ENCODE assay signal across 8 mouse cellular contexts in the genomic region with DNA sequence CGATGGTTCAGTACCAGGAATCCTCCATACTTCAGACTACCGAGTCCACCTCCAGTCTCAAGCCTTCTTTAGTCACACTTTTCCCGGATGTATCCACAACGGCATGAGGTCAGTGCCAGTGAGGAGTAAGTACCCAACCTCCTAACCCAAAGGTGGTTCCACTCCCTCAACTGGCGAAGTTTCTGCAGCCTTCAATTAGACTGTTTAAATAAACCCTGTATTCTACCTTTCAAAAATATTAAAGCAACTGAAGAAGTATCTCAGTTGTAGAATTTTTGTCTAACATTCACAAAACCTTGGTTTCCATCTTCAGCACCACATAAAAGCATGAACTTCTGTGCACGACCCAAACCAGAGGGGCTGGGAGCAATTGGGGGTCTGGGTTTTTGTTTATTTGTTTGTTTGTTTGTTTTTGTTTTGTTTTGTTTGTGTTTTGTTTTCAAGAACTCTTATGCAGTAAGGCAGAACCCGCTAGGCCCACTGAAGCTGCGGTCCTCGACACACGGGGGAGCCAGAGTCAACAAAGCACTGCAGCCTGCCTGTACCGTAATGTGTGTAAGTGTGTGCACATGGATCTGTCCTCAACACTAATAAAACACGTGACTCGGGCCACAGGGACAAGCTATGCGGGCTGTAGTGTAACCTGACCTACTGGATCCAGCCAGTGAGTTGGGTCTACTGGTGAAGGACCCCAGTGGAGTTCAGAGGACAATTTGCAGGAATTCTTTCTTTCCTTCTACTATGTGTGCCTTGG. TPM values are rescaled to one million over a fixed set of nuclear protein-coding genes. Genes with fewer than 3 reads are reported as not detected.
DNase-seq lines count a peak whose midpoint lies in the region; ATAC-seq and TF ChIP-seq lines count a peak whose summit lies in the region.

No protein-coding gene starts in this region.

- H3K9ac ChIP-seq in CH12.LX (ENCODE audit: insufficient read depth, low read depth), result no peak overlapping the region
- no peak overlapping the region for H3K9ac ChIP-seq in forebrain, embryonic 11.5 days (ENCODE audit: low read length)
- H3K9ac ChIP-seq in heart, embryonic 16.5 days (ENCODE audit: low read length), result no peak overlapping the region
- H3K9ac ChIP-seq in liver, embryonic 14.5 days (replicated peaks), result no peak overlapping the region
- no peak overlapping the region for H3K9ac ChIP-seq in neural tube, embryonic 11.5 days (ENCODE audit: low read length)
- no peak overlapping the region for H3K9ac ChIP-seq in stomach, embryonic 16.5 days (ENCODE audit: low read length)

- H3K9me3 ChIP-seq in CH12.LX (replicated peaks; ENCODE audit: low read length), result no peaks in the 10 kb centered on the region
- no peaks in the 10 kb centered on the region for H3K9me3 ChIP-seq in forebrain, embryonic 11.5 days (ENCODE audit: control insufficient read depth, low read length)
- H3K9me3 ChIP-seq in heart, embryonic 16.5 days (replicated peaks; ENCODE audit: control insufficient read depth, low read length), result no peaks in the 10 kb centered on the region
- H3K9me3 ChIP-seq in liver, embryonic 14.5 days (ENCODE audit: control insufficient read depth, low read length), result no peaks in the 10 kb centered on the region
- H3K9me3 ChIP-seq in neural tube, embryonic 11.5 days (ENCODE audit: control insufficient read depth, low read length), result no peaks in the 10 kb centered on the region
- no peaks in the 10 kb centered on the region for H3K9me3 ChIP-seq in stomach, embryonic 16.5 days (replicated peaks; ENCODE audit: control insufficient read depth, low read length)

- no peak overlapping the region for H3K4me3 ChIP-seq in CH12.LX (replicated peaks in 1 of 3; ENCODE audit: low read depth in 2 of 3, low read length in 2 of 3, poor library complexity in 1 of 3)
- no peak overlapping the region for H3K4me3 ChIP-seq in forebrain, embryonic 11.5 days (ENCODE audit: low read depth, low read length)
- H3K4me3 ChIP-seq in heart, embryonic 16.5 days (ENCODE audit: low read length), result no peak overlapping the region
- no peak overlapping the region for H3K4me3 ChIP-seq in liver, embryonic 14.5 days (ENCODE audit: insufficient read depth in 1 of 2, low read depth in 2 of 2, low read length in 2 of 2)
- no peak overlapping the region for H3K4me3 ChIP-seq in neural tube, embryonic 11.5 days (ENCODE audit: low read depth, low read length)
- no peak overlapping the region for H3K4me3 ChIP-seq in stomach, embryonic 16.5 days (replicated peaks; ENCODE audit: low read length)

- ATAC-seq in forebrain, embryonic 11.5 days (replicated peaks; ENCODE audit: low FRiP score), result peak; percentile 74
- peak; percentile 67 for ATAC-seq in heart, embryonic 16.5 days (replicated peaks; ENCODE audit: extremely low read depth, insufficient read depth, low FRiP score)
- ATAC-seq in liver, embryonic 14.5 days (ENCODE audit: insufficient read depth), result peak; percentile 64
- no peak for ATAC-seq in neural tube, embryonic 11.5 days (ENCODE audit: insufficient read depth, low FRiP score, low TSS enrichment)
- peak; percentile 79 for ATAC-seq in stomach, embryonic 16.5 days (ENCODE audit: insufficient read depth, low FRiP score)

- no peaks in the 10 kb centered on the region for H3K27me3 ChIP-seq in CH12.LX (replicated peaks)
- H3K27me3 ChIP-seq in forebrain, embryonic 11.5 days (ENCODE audit: control insufficient read depth, insufficient read depth, low read length), result peaks cover 3% of the 10 kb centered on the region
- 0 out of 2 replicates have a peak, but pooled peaks cover 3% of the 10 kb centered on the region for H3K27me3 ChIP-seq in heart, embryonic 16.5 days (ENCODE audit: control insufficient read depth, insufficient read depth, low read length)
- peaks cover 6% of the 10 kb centered on the region for H3K27me3 ChIP-seq in liver, embryonic 14.5 days (ENCODE audit: control insufficient read depth, insufficient read depth, low read length)
- H3K27me3 ChIP-seq in neural tube, embryonic 11.5 days (ENCODE audit: control insufficient read depth, insufficient read depth, low read length), result no peaks in the 10 kb centered on the region
- no peaks in the 10 kb centered on the region for H3K27me3 ChIP-seq in stomach, embryonic 16.5 days (ENCODE audit: control insufficient read depth, insufficient read depth, low read length)

- no peak for TF ChIP-seq EP300 in CH12.LX (IDR thresholded peaks at IDR 0.05; ENCODE audit: low read length)
- TF ChIP-seq EP300 in liver, embryonic 14.5 days (IDR thresholded peaks at IDR 0.05; ENCODE audit: low read depth), result no peak; the same call in 1 of the 2 replicates

- peak overlapping the region; percentile 25; the same call in 1 of the 2 replicates for H3K4me2 ChIP-seq in CH12.LX (ENCODE audit: insufficient read depth, low read depth, poor library complexity, severe bottlenecking)
- H3K4me2 ChIP-seq in forebrain, embryonic 11.5 days (ENCODE audit: low read depth, low read length, severe bottlenecking), result no peak overlapping the region
- no peak overlapping the region for H3K4me2 ChIP-seq in heart, embryonic 16.5 days (ENCODE audit: low read depth, low read length)
- no peak overlapping the region; the same call in 1 of the 2 replicates for H3K4me2 ChIP-seq in liver, embryonic 14.5 days (ENCODE audit: low read depth)
- no peak overlapping the region for H3K4me2 ChIP-seq in neural tube, embryonic 11.5 days (ENCODE audit: low read depth)
- no peak overlapping the region for H3K4me2 ChIP-seq in stomach, embryonic 16.5 days (ENCODE audit: low read depth, low read length)

- no peak for TF ChIP-seq POLR2A in CH12.LX (IDR thresholded peaks at IDR 0.05; ENCODE audit: low read depth, low read length)

- DNase-seq in CH12.LX (ENCODE audit: extremely low read depth), result peak; percentile 76
- DNase-seq in c-Kit-positive CD71-negative TER-119-negative erythroid progenitor cells, embryonic 14.5 days (ENCODE audit: low read depth), result peak; percentile 76
- peak; percentile 85 for DNase-seq in forebrain, embryonic 11.5 days (ENCODE audit: low spot score)
- DNase-seq in kidney, postnatal 25 days, result peak; percentile 85 to 88
- peak; percentile 64 to 70 (median 66) for DNase-seq in liver, embryonic 14.5 days (ENCODE audit: low read depth in 3 of 3, low spot score in 3 of 3)
- DNase-seq in neural tube, embryonic 11.5 days (ENCODE audit: low spot score), result peak; percentile 83

- TF ChIP-seq CTCF in CH12.LX (conservative IDR thresholded peaks at IDR 0.05 in 1 of 2, IDR thresholded peaks at IDR 0.05 in 1 of 2; ENCODE audit: low read depth in 2 of 2, low read length in 2 of 2), result peak; percentile 48 to 99
- TF ChIP-seq CTCF in liver, embryonic 14.5 days (IDR thresholded peaks at IDR 0.05; ENCODE audit: low read depth), result peak; percentile 99

- dilution Hi-C loops in CH12.LX (cut with MboI; ENCODE audit: extremely low pct_ligation_motif_present, extremely low pct_unique_long_range_greater_than_20kb, low sequenced_read_pairs), result no loop called here

- no peaks in the 10 kb centered on the region for H3K79me2 ChIP-seq in CH12.LX (replicated peaks; ENCODE audit: control insufficient read depth, extremely low read depth, insufficient read depth, poor library complexity, severe bottlenecking)

- no peaks in the 10 kb centered on the region for H3K36me3 ChIP-seq in CH12.LX (replicated peaks in 1 of 2; ENCODE audit: control insufficient read depth in 1 of 2, insufficient read depth in 1 of 2, low read length in 1 of 2)
- H3K36me3 ChIP-seq in forebrain, embryonic 11.5 days (ENCODE audit: control insufficient read depth, insufficient read depth, low read length), result no peaks in the 10 kb centered on the region
- H3K36me3 ChIP-seq in heart, embryonic 16.5 days (ENCODE audit: control insufficient read depth, insufficient read depth), result no peaks in the 10 kb centered on the region
- no peaks in the 10 kb centered on the region for H3K36me3 ChIP-seq in liver, embryonic 14.5 days (replicated peaks; ENCODE audit: control insufficient read depth, insufficient read depth, low read depth)
- H3K36me3 ChIP-seq in neural tube, embryonic 11.5 days (ENCODE audit: control insufficient read depth, insufficient read depth, low read length), result no peaks in the 10 kb centered on the region
- H3K36me3 ChIP-seq in stomach, embryonic 16.5 days (ENCODE audit: control insufficient read depth, insufficient read depth, low read length), result no peaks in the 10 kb centered on the region

- TF ChIP-seq RAD21 in CH12.LX (IDR thresholded peaks at IDR 0.05; ENCODE audit: low read depth, low read length), result peak; percentile 96

- H3K4me1 ChIP-seq in CH12.LX (ENCODE audit: control insufficient read depth in 1 of 2, insufficient read depth in 2 of 2), result peaks cover 0 to 10% of the 10 kb centered on the region in 2 experiments; a peak in 2 of 4 replicates
- H3K4me1 ChIP-seq in forebrain, embryonic 11.5 days (replicated peaks; ENCODE audit: control insufficient read depth, insufficient read depth, low read length), result 0 out of 2 replicates have a peak, but pooled peaks cover 2% of the 10 kb centered on the region
- peaks cover 14% of the 10 kb centered on the region for H3K4me1 ChIP-seq in heart, embryonic 16.5 days (ENCODE audit: control insufficient read depth, insufficient read depth, low read length)
- H3K4me1 ChIP-seq in liver, embryonic 14.5 days (replicated peaks; ENCODE audit: control insufficient read depth in 2 of 2, insufficient read depth in 2 of 2, low read length in 1 of 2), result peaks cover 13 to 16% of the 10 kb centered on the region in 2 experiments
- peaks cover 3% of the 10 kb centered on the region; the same call in 1 of the 2 replicates for H3K4me1 ChIP-seq in neural tube, embryonic 11.5 days (ENCODE audit: control insufficient read depth, insufficient read depth, low read length)
- H3K4me1 ChIP-seq in stomach, embryonic 16.5 days (ENCODE audit: control insufficient read depth, insufficient read depth, low read length), result peaks cover 10% of the 10 kb centered on the region

- no peak overlapping the region for H3K27ac ChIP-seq in CH12.LX (ENCODE audit: insufficient read depth, low read depth)
- H3K27ac ChIP-seq in forebrain, embryonic 11.5 days (ENCODE audit: low read depth, low read length), result no peak overlapping the region
- no peak overlapping the region for H3K27ac ChIP-seq in heart, embryonic 16.5 days (ENCODE audit: low read length)
- no peak overlapping the region for H3K27ac ChIP-seq in liver, embryonic 14.5 days
- no peak overlapping the region for H3K27ac ChIP-seq in neural tube, embryonic 11.5 days (ENCODE audit: low read depth, low read length)
- no peak overlapping the region for H3K27ac ChIP-seq in stomach, embryonic 16.5 days (ENCODE audit: low read length)

- WGBS in forebrain, embryonic 11.5 days, result 25% methylated on average over 14 of the region's 14 CpGs
- 17% methylated on average over 14 of the region's 14 CpGs for WGBS in heart, embryonic 16.5 days
- WGBS in liver, embryonic 14.5 days (ENCODE audit: insufficient replicate concordance), result 21% methylated on average over 14 of the region's 14 CpGs
- WGBS in neural tube, embryonic 11.5 days, result 24% methylated on average over 14 of the region's 14 CpGs
- WGBS in stomach, embryonic 16.5 days, result 22% methylated on average over 14 of the region's 14 CpGs

- in situ Hi-C loops in CH12.LX (cut with MboI; ENCODE audit: low pct_ligation_motif_present, low pct_unique_long_range_greater_than_20kb, low sequenced_read_pairs), result loop anchor here (10.0 kb wide), 1 partner anchor 131 kb away; no protein-coding TSS in a partner anchor

RNA-seq across cellular contexts. Expression of gene Ankdd1a, which starts 3.8 kb away (rescaled TPM):
- total RNA-seq in CH12.LX (2012; rRNA removed) (not detected in 2 replicates), CH12.LX (2014; rRNA removed) (not detected in 2 replicates)
- not detected in 2 replicates for polyA plus RNA-seq in CH12.LX (2012; ENCODE audit: insufficient read length, low read depth)
- polyA plus RNA-seq in forebrain, embryonic 11.5 days (2014; fragmentation: Nextera tagmentation; extraction: Ambion mirVana), result 0.20 TPM in 1 of 2 replicates, not detected in the other
- polyA plus RNA-seq in heart, embryonic 16.5 days (2015; fragmentation: Nextera tagmentation; extraction: Ambion mirVana), result not detected in 2 replicates
- 0.06 TPM in 1 of 2 replicates, not detected in the other for polyA plus RNA-seq in liver, embryonic 14.5 days (2012; rRNA removed)
- not detected in 2 replicates for polyA plus RNA-seq in liver, embryonic 14.5 days (2014; fragmentation: Nextera tagmentation; extraction: Ambion mirVana)
- polyA plus RNA-seq in neural tube, embryonic 11.5 days (2014; fragmentation: Nextera tagmentation; extraction: Ambion mirVana), result 0.21 TPM in 1 of 2 replicates, not detected in the other
- polyA plus RNA-seq in stomach, embryonic 16.5 days (2015; fragmentation: Nextera tagmentation; extraction: Ambion mirVana), result 0.19 and 0.65 TPM in 2 replicates

RNA-seq across cellular contexts. Expression of gene Plekho2, which starts 56.1 kb away (rescaled TPM):
- total RNA-seq in CH12.LX (2012; rRNA removed), result 13.9 and 16.8 TPM in 2 replicates
- 7.2 and 7.9 TPM in 2 replicates for total RNA-seq in CH12.LX (2014; rRNA removed)
- 33.8 and 37.1 TPM in 2 replicates for polyA plus RNA-seq in CH12.LX (2012; ENCODE audit: insufficient read length, low read depth)
- 8.3 and 8.8 TPM in 2 replicates for polyA plus RNA-seq in forebrain, embryonic 11.5 days (2014; fragmentation: Nextera tagmentation; extraction: Ambion mirVana)
- polyA plus RNA-seq in heart, embryonic 16.5 days (2015; fragmentation: Nextera tagmentation; extraction: Ambion mirVana), result 11.0 and 12.0 TPM in 2 replicates
- polyA plus RNA-seq in liver, embryonic 14.5 days (2012; rRNA removed), result 15.5 and 15.7 TPM in 2 replicates
- 21.5 and 24.2 TPM in 2 replicates for polyA plus RNA-seq in liver, embryonic 14.5 days (2014; fragmentation: Nextera tagmentation; extraction: Ambion mirVana)
- polyA plus RNA-seq in neural tube, embryonic 11.5 days (2014; fragmentation: Nextera tagmentation; extraction: Ambion mirVana), result 10.5 and 13.3 TPM in 2 replicates
- polyA plus RNA-seq in stomach, embryonic 16.5 days (2015; fragmentation: Nextera tagmentation; extraction: Ambion mirVana), result 21.4 and 23.0 TPM in 2 replicates
